Comparison of ENCODE assay signal across 20 mouse cellular contexts in the genomic region with DNA sequence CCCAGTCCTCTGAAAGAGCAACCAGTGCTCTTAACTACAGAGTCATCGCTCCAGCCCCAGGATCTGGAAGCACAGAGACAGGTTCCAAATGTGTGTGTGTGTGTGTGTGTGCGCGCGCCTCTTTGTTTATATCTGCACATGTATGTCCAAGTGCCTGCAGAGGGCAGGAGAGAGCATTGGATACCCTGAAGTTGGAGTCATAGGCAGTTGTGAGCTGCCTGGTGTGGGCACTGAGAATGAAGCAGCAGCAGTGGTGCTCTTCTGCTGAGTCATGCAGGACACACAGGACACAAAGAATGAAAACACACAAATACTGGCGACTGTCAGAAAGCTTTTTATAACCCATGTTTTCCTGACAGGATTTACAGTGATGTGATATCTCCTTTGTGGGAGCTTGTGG. TPM values are rescaled to one million over a fixed set of nuclear protein-coding genes. Genes with fewer than 3 reads are reported as not detected.
DNase-seq lines count a peak whose midpoint lies in the region; ATAC-seq and TF ChIP-seq lines count a peak whose summit lies in the region.
"Had no signal": no experiment of that assay in that cellular context is flagged by ENCODE, and none has a peak within 500 bp of the region (broad histone marks: within the 10 kb centered on the region; RNA-seq: fewer than 3 reads in every experiment).

No protein-coding gene starts in this region.

- no peaks in the 10 kb centered on the region for H3K36me3 ChIP-seq in forebrain, postnatal 0 days (ENCODE audit: insufficient read depth)
- H3K36me3 ChIP-seq in forebrain, embryonic 14.5 days (ENCODE audit: control insufficient read depth, insufficient read depth, low read length) = peaks cover 22% of the 10 kb centered on the region

- TF ChIP-seq CTCF in forebrain, postnatal 0 days (IDR thresholded peaks at IDR 0.05; ENCODE audit: low read depth) = peak; percentile 15; the same call in 1 of the 2 replicates
- TF ChIP-seq CTCF in left cerebral cortex, adult 2 months (IDR thresholded peaks at IDR 0.05) = peak; percentile 7; the same call in 1 of the 2 replicates

- ATAC-seq in forebrain, postnatal 0 days = no peak
- ATAC-seq in forebrain, embryonic 14.5 days = no peak
- ATAC-seq: inflammation-experienced regulatory T-cells, adult 6 months had no signal

- no peak overlapping the region for H3K27ac ChIP-seq in forebrain, postnatal 0 days (ENCODE audit: low read depth, low read length)
- H3K27ac ChIP-seq in forebrain, embryonic 14.5 days (ENCODE audit: low read depth, low read length) = no peak overlapping the region
- no peak overlapping the region for H3K27ac ChIP-seq in left cerebral cortex, adult 2 months
- H3K27ac ChIP-seq: embryonic facial prominence, embryonic 10.5 days; heart, embryonic 13.5 days; liver, embryonic 15.5 days had no signal

- no peaks in the 10 kb centered on the region for H3K27me3 ChIP-seq in forebrain, postnatal 0 days (ENCODE audit: insufficient read depth, low read length)
- H3K27me3 ChIP-seq in forebrain, embryonic 14.5 days (replicated peaks; ENCODE audit: control insufficient read depth, insufficient read depth, low read length) = no peaks in the 10 kb centered on the region
- H3K27me3 ChIP-seq: heart, embryonic 13.5 days; liver, embryonic 15.5 days; midbrain, embryonic 12.5 days had no signal

- peaks cover 15% of the 10 kb centered on the region for H3K4me1 ChIP-seq in forebrain, postnatal 0 days (ENCODE audit: insufficient read depth)
- peaks cover 14% of the 10 kb centered on the region for H3K4me1 ChIP-seq in forebrain, embryonic 14.5 days (ENCODE audit: control insufficient read depth, insufficient read depth, low read length)

- H3K9ac ChIP-seq in forebrain, postnatal 0 days = no peak overlapping the region
- H3K9ac ChIP-seq in forebrain, embryonic 14.5 days (ENCODE audit: low read length) = no peak overlapping the region
- H3K9ac ChIP-seq: heart, embryonic 13.5 days; liver, embryonic 15.5 days; midbrain, embryonic 12.5 days had no signal

- no peak overlapping the region for H3K4me2 ChIP-seq in forebrain, postnatal 0 days (ENCODE audit: low read depth)
- no peak overlapping the region for H3K4me2 ChIP-seq in forebrain, embryonic 14.5 days (ENCODE audit: low read length)
- H3K4me2 ChIP-seq: heart, embryonic 13.5 days; liver, embryonic 15.5 days had no signal

- WGBS in forebrain, postnatal 0 days = 99% methylated on average over 5 of the region's 5 CpGs
- 96% methylated on average over 5 of the region's 5 CpGs for WGBS in forebrain, embryonic 14.5 days

- no peak overlapping the region for H3K4me3 ChIP-seq in forebrain, postnatal 0 days (ENCODE audit: low read depth, low read length)
- H3K4me3 ChIP-seq in forebrain, embryonic 14.5 days (ENCODE audit: low read depth, low read length) = no peak overlapping the region
- no peak overlapping the region for H3K4me3 ChIP-seq in left cerebral cortex, adult 2 months
- H3K4me3 ChIP-seq: embryonic facial prominence, embryonic 10.5 days; heart, embryonic 13.5 days; liver, embryonic 15.5 days; midbrain, embryonic 12.5 days had no signal

- intact Hi-C loops in left cerebral cortex, adult 2 months (cut with DNase I) = no loop called here
- intact Hi-C loops in left cerebral cortex, postnatal 36 days (cut with DNase I) = no loop called here

- no peak for DNase-seq in forebrain, postnatal 0 days
- no peak for DNase-seq in forebrain, embryonic 14.5 days (ENCODE audit: low spot score)
- DNase-seq in left cerebral cortex, adult 2 months (ENCODE audit: extremely low spot score in 1 of 2, low spot score in 2 of 2) = no peak
- DNase-seq in left cerebral cortex, postnatal 36 days (ENCODE audit: low spot score in 2 of 2) = no peak
- DNase-seq in 416B (ENCODE audit: low read depth) = peak; percentile 51
- peak; percentile 11 for DNase-seq in WW6 (ENCODE audit: low read depth, low spot score)
- DNase-seq in right cerebral cortex, adult 18-20 months = no peak
- no peak for DNase-seq in gastrocnemius, adult 18-20 months (ENCODE audit: low spot score)
- DNase-seq: B cell, adult 2 months; gastrocnemius, postnatal 25 days; heart, postnatal 4 days; kidney, postnatal 25 days; lung, postnatal 36 days; right cerebral cortex, postnatal 25 days; thymus, adult 2 months had no signal

- no peaks in the 10 kb centered on the region for H3K9me3 ChIP-seq in forebrain, postnatal 0 days (ENCODE audit: low read length)
- no peaks in the 10 kb centered on the region for H3K9me3 ChIP-seq in forebrain, embryonic 14.5 days (replicated peaks; ENCODE audit: control insufficient read depth, low read length)
- H3K9me3 ChIP-seq: embryonic facial prominence, embryonic 10.5 days; heart, embryonic 13.5 days; liver, embryonic 15.5 days; midbrain, embryonic 12.5 days had no signal

RNA-seq across cellular contexts. Expression of a gene that starts 4.8 kb away (rescaled TPM):
- 24.0 and 27.9 TPM in 2 replicates for total RNA-seq in forebrain, postnatal 0 days (2014; rRNA removed)
- polyA plus RNA-seq in forebrain, postnatal 0 days (2015; fragmentation: Nextera tagmentation; extraction: Ambion mirVana) = 60.9 and 73.0 TPM in 2 replicates
- polyA plus RNA-seq in forebrain, embryonic 14.5 days (2014; fragmentation: Nextera tagmentation; extraction: Ambion mirVana) = 58.6 and 63.5 TPM in 2 replicates
- total RNA-seq in left cerebral cortex, adult 2 months (2021) = 10 to 100 TPM; 45.2 to 51.2 TPM
- 10 to 100 TPM; 38.5 to 45.4 TPM for total RNA-seq in left cerebral cortex, postnatal 36 days (2021)
- 10 to 100 TPM; 23.0 to 26.5 TPM for total RNA-seq in gastrocnemius, adult 18-20 months (2021)

RNA-seq across cellular contexts. Expression of a gene that starts 5.3 kb away (rescaled TPM):
- total RNA-seq in forebrain, postnatal 0 days (2014; rRNA removed) = 93.3 and 99.0 TPM in 2 replicates
- polyA plus RNA-seq in forebrain, postnatal 0 days (2015; fragmentation: Nextera tagmentation; extraction: Ambion mirVana) = 32.2 and 39.6 TPM in 2 replicates
- 44.6 and 55.6 TPM in 2 replicates for polyA plus RNA-seq in forebrain, embryonic 14.5 days (2014; fragmentation: Nextera tagmentation; extraction: Ambion mirVana)
- 10 to 100 TPM; 80.3 to 80.5 TPM for total RNA-seq in left cerebral cortex, adult 2 months (2021)
- total RNA-seq in left cerebral cortex, postnatal 36 days (2021) = 10 to 100 TPM; 50.3 to 84.9 TPM
- total RNA-seq in gastrocnemius, adult 18-20 months (2021) = 10 to 100 TPM; 11.7 to 12.4 TPM

RNA-seq across cellular contexts. Expression of a gene that starts 9.9 kb away (rescaled TPM):
- 42.8 and 43.5 TPM in 2 replicates for total RNA-seq in forebrain, postnatal 0 days (2014; rRNA removed)
- 19.5 and 26.5 TPM in 2 replicates for polyA plus RNA-seq in forebrain, postnatal 0 days (2015; fragmentation: Nextera tagmentation; extraction: Ambion mirVana)
- 27.4 and 30.3 TPM in 2 replicates for polyA plus RNA-seq in forebrain, embryonic 14.5 days (2014; fragmentation: Nextera tagmentation; extraction: Ambion mirVana)
- total RNA-seq in left cerebral cortex, adult 2 months (2021) = 10 to 100 TPM; 43.1 to 45.2 TPM
- 10 to 100 TPM; 30.5 to 48.6 TPM for total RNA-seq in left cerebral cortex, postnatal 36 days (2021)
- total RNA-seq in gastrocnemius, adult 18-20 months (2021) = 1 to 10 TPM; 3.8 to 4.5 TPM

RNA-seq across cellular contexts. Expression of a gene that starts 50.5 kb away (rescaled TPM):
- 42.8 and 64.4 TPM in 2 replicates for total RNA-seq in forebrain, postnatal 0 days (2014; rRNA removed)
- polyA plus RNA-seq in forebrain, postnatal 0 days (2015; fragmentation: Nextera tagmentation; extraction: Ambion mirVana) = 13.8 and 20.6 TPM in 2 replicates
- polyA plus RNA-seq in forebrain, embryonic 14.5 days (2014; fragmentation: Nextera tagmentation; extraction: Ambion mirVana) = 37.0 and 40.7 TPM in 2 replicates
- total RNA-seq in left cerebral cortex, adult 2 months (2021) = 10 to 100 TPM; 26.1 to 38.5 TPM
- 10 to 100 TPM; 28.2 to 41.8 TPM for total RNA-seq in left cerebral cortex, postnatal 36 days (2021)
- 10 to 100 TPM in 1 of 2 experiments, 1 to 10 TPM in 1; 7.3 to 10.8 TPM for total RNA-seq in gastrocnemius, adult 18-20 months (2021)

RNA-seq across cellular contexts. Expression of a gene that starts 55.7 kb away (rescaled TPM):
- total RNA-seq in forebrain, postnatal 0 days (2014; rRNA removed) = 1,247 and 1,493 TPM in 2 replicates
- polyA plus RNA-seq in forebrain, postnatal 0 days (2015; fragmentation: Nextera tagmentation; extraction: Ambion mirVana) = 1,714 and 1,956 TPM in 2 replicates
- polyA plus RNA-seq in forebrain, embryonic 14.5 days (2014; fragmentation: Nextera tagmentation; extraction: Ambion mirVana) = 1,166 and 1,263 TPM in 2 replicates
- total RNA-seq in left cerebral cortex, adult 2 months (2021) = 100 to 1,000 TPM; 633 to 653 TPM
- total RNA-seq in left cerebral cortex, postnatal 36 days (2021) = 100 to 1,000 TPM; 592 to 722 TPM
- total RNA-seq in gastrocnemius, adult 18-20 months (2021) = not detected
- polyA plus RNA-seq: inflammation-experienced regulatory T-cells, adult 6 months had no signal

Comparison
In these comparisons a context has a peak if more than half of its experiments do, and no peak if none do; other contexts are left out.
1. DNase-seq: peak in 416B (single experiment) and WW6 (single experiment); none in forebrain, postnatal 0 days (single experiment), forebrain, embryonic 14.5 days (single experiment), left cerebral cortex, adult 2 months (0 of 2), left cerebral cortex, postnatal 36 days (0 of 2), right cerebral cortex, adult 18-20 months (single experiment) and gastrocnemius, adult 18-20 months (single experiment).